32 mouse cellular contexts compared by ENCODE assay signal in genomic region chr8:121593293-121593692, GRCm38 (mm10). TPM values are rescaled to one million over a fixed set of nuclear protein-coding genes. Genes with fewer than 3 reads are reported as not detected.
DNase-seq lines count a peak whose midpoint lies in the region; ATAC-seq and TF ChIP-seq lines count a peak whose summit lies in the region.
"Had no signal": no experiment of that assay in that cellular context is flagged by ENCODE, and none has a peak within 500 bp of the region (broad histone marks: within the 10 kb centered on the region; RNA-seq: fewer than 3 reads in every experiment).

No protein-coding gene starts in this region.

- no peak for TF ChIP-seq POLR2A in heart, adult 2 months (IDR thresholded peaks at IDR 0.05; ENCODE audit: insufficient read depth, low read depth, low read length)

- H3K36me3 ChIP-seq in embryonic facial prominence, embryonic 13.5 days: peaks cover 46% of the 10 kb centered on the region
- H3K36me3 ChIP-seq in embryonic facial prominence, embryonic 10.5 days (replicated peaks): peaks cover 54% of the 10 kb centered on the region
- H3K36me3 ChIP-seq in heart, adult 2 months (ENCODE audit: control insufficient read depth, insufficient read depth, low read length): peaks cover 5% of the 10 kb centered on the region; the same call in 1 of the 2 replicates
- peaks cover 23% of the 10 kb centered on the region for H3K36me3 ChIP-seq in heart, embryonic 16.5 days (ENCODE audit: control insufficient read depth, insufficient read depth)
- peaks cover 15% of the 10 kb centered on the region for H3K36me3 ChIP-seq in heart, embryonic 11.5 days (ENCODE audit: control insufficient read depth, insufficient read depth, low read length)

- WGBS in embryonic facial prominence, embryonic 13.5 days: 87% methylated on average over 5 of the region's 5 CpGs
- 91% methylated on average over 5 of the region's 5 CpGs for WGBS in embryonic facial prominence, embryonic 10.5 days
- WGBS in heart, adult 2 months: 84% methylated on average over 5 of the region's 5 CpGs
- WGBS in heart, embryonic 16.5 days: 88% methylated on average over 5 of the region's 5 CpGs
- WGBS in heart, embryonic 11.5 days (ENCODE audit: insufficient replicate concordance): 89% methylated on average over 5 of the region's 5 CpGs

- H3K9ac ChIP-seq in embryonic facial prominence, embryonic 13.5 days: 0 out of 2 replicates have a peak overlapping the region, but pooled peaks have one; percentile 11
- no peak overlapping the region for H3K9ac ChIP-seq in heart, adult 2 months (ENCODE audit: low read depth, low read length)
- no peak overlapping the region for H3K9ac ChIP-seq in heart, embryonic 16.5 days (ENCODE audit: low read length)
- no peak overlapping the region for H3K9ac ChIP-seq in heart, embryonic 11.5 days (ENCODE audit: low read depth, low read length)
- H3K9ac ChIP-seq: embryonic facial prominence, embryonic 15.5 days; forebrain, postnatal 0 days; hindbrain, embryonic 12.5 days; hindbrain, embryonic 15.5 days had no signal

- H3K79me2 ChIP-seq in heart, adult 2 months (replicated peaks; ENCODE audit: control insufficient read depth, insufficient read depth, low read length): peaks cover 9% of the 10 kb centered on the region

- H3K4me1 ChIP-seq in embryonic facial prominence, embryonic 13.5 days: peaks cover 26% of the 10 kb centered on the region
- H3K4me1 ChIP-seq in embryonic facial prominence, embryonic 10.5 days: peaks cover 31% of the 10 kb centered on the region
- H3K4me1 ChIP-seq in heart, adult 2 months (ENCODE audit: control insufficient read depth, insufficient read depth, low read length): peaks cover 26% of the 10 kb centered on the region
- H3K4me1 ChIP-seq in heart, embryonic 16.5 days (ENCODE audit: control insufficient read depth, insufficient read depth, low read length): peaks cover 21% of the 10 kb centered on the region
- H3K4me1 ChIP-seq in heart, embryonic 11.5 days (ENCODE audit: control insufficient read depth, insufficient read depth, low read length): peaks cover 13% of the 10 kb centered on the region

- no peaks in the 10 kb centered on the region for H3K9me3 ChIP-seq in embryonic facial prominence, embryonic 13.5 days
- no peaks in the 10 kb centered on the region for H3K9me3 ChIP-seq in embryonic facial prominence, embryonic 10.5 days
- no peaks in the 10 kb centered on the region for H3K9me3 ChIP-seq in heart, embryonic 16.5 days (replicated peaks; ENCODE audit: control insufficient read depth, low read length)
- H3K9me3 ChIP-seq in heart, embryonic 11.5 days (replicated peaks; ENCODE audit: control insufficient read depth, low read length): no peaks in the 10 kb centered on the region
- H3K9me3 ChIP-seq: embryonic facial prominence, embryonic 15.5 days; hindbrain, embryonic 12.5 days; hindbrain, embryonic 15.5 days had no signal

- intact Hi-C loops in heart, adult 2 months (cut with DNase I): no loop called here
- intact Hi-C loops in heart, postnatal 10 days (cut with DNase I): no loop called here
- intact Hi-C loops in left cerebral cortex, adult 2 months (cut with DNase I): loop anchor here (10.0 kb wide), 1 partner anchor 312 kb away; the partner anchor contains the start of gene Slc7a5
- intact Hi-C loops in left cerebral cortex, postnatal 4 days (cut with DNase I): no loop called here

- no peak overlapping the region for H3K27ac ChIP-seq in embryonic facial prominence, embryonic 13.5 days
- H3K27ac ChIP-seq in embryonic facial prominence, embryonic 10.5 days (replicated peaks): no peak overlapping the region
- H3K27ac ChIP-seq in heart, adult 2 months: peak overlapping the region; percentile 32; the same call in 1 of the 2 replicates
- H3K27ac ChIP-seq in heart, embryonic 16.5 days (ENCODE audit: low read length): 0 out of 2 replicates have a peak overlapping the region, but pooled peaks have one; percentile 11
- H3K27ac ChIP-seq in heart, embryonic 11.5 days (ENCODE audit: low read depth, low read length): no peak overlapping the region
- 0 out of 2 replicates have a peak overlapping the region, but pooled peaks have one; percentile 6 for H3K27ac ChIP-seq in left cerebral cortex, adult 2 months
- H3K27ac ChIP-seq: embryonic facial prominence, embryonic 15.5 days; hindbrain, embryonic 12.5 days; hindbrain, embryonic 15.5 days had no signal

- H3K4me2 ChIP-seq in embryonic facial prominence, embryonic 13.5 days: no peak overlapping the region
- H3K4me2 ChIP-seq in heart, embryonic 16.5 days (ENCODE audit: low read depth, low read length): no peak overlapping the region
- H3K4me2 ChIP-seq in heart, embryonic 11.5 days: no peak overlapping the region
- H3K4me2 ChIP-seq: embryonic facial prominence, embryonic 15.5 days; hindbrain, embryonic 12.5 days had no signal

- no peak for TF ChIP-seq EP300 in heart, adult 2 months (IDR thresholded peaks at IDR 0.05; ENCODE audit: insufficient read depth, low read depth, low read length)

- H3K4me3 ChIP-seq in embryonic facial prominence, embryonic 13.5 days: 0 out of 2 replicates have a peak overlapping the region, but pooled peaks have one; percentile 1
- H3K4me3 ChIP-seq in embryonic facial prominence, embryonic 10.5 days: no peak overlapping the region
- no peak overlapping the region; the same call in 1 of the 2 replicates for H3K4me3 ChIP-seq in heart, adult 2 months
- no peak overlapping the region for H3K4me3 ChIP-seq in heart, embryonic 16.5 days (ENCODE audit: low read length)
- H3K4me3 ChIP-seq in heart, embryonic 11.5 days (ENCODE audit: low read depth, low read length): no peak overlapping the region
- H3K4me3 ChIP-seq in left cerebral cortex, adult 2 months: no peak overlapping the region
- H3K4me3 ChIP-seq: embryonic facial prominence, embryonic 15.5 days; hindbrain, embryonic 12.5 days; hindbrain, embryonic 15.5 days had no signal

- DNase-seq in embryonic facial prominence, embryonic 10.5 days (ENCODE audit: low spot score): no peak
- peak in 1 of 2 experiments; percentile 20 for DNase-seq in heart, adult 2 months
- no peak for DNase-seq in heart, postnatal 10 days
- DNase-seq in left cerebral cortex, adult 2 months (ENCODE audit: extremely low spot score in 1 of 2, low spot score in 2 of 2): no peak
- no peak for DNase-seq in left cerebral cortex, postnatal 4 days
- DNase-seq: adrenal gland, adult 8-10 months; adrenal gland, postnatal 25 days; cerebellum, adult 11-12 months; cerebellum, adult 8-10 months; cerebellum, postnatal 10 days; cerebellum, postnatal 36 days; embryo, embryonic 11 days; forebrain, postnatal 0 days; gastrocnemius, postnatal 25 days had no signal

- TF ChIP-seq CTCF in heart, adult 2 months (IDR thresholded peaks at IDR 0.05): no peak
- no peak for TF ChIP-seq CTCF in left cerebral cortex, adult 2 months (IDR thresholded peaks at IDR 0.05)

- ATAC-seq in embryonic facial prominence, embryonic 13.5 days (ENCODE audit: insufficient number of reproducible peaks, insufficient read depth, low FRiP score, low TSS enrichment, low read depth): no peak
- ATAC-seq in heart, embryonic 16.5 days (replicated peaks; ENCODE audit: extremely low read depth, insufficient read depth, low FRiP score): no peak
- no peak for ATAC-seq in heart, embryonic 11.5 days (replicated peaks; ENCODE audit: insufficient number of reproducible peaks, low FRiP score, low TSS enrichment)
- ATAC-seq: activated CD4-positive, CD25-positive, alpha-beta regulatory T cell, adult 4 months; forebrain, embryonic 14.5 days; forebrain, postnatal 0 days had no signal

- no peaks in the 10 kb centered on the region for H3K27me3 ChIP-seq in embryonic facial prominence, embryonic 13.5 days
- H3K27me3 ChIP-seq in embryonic facial prominence, embryonic 10.5 days (replicated peaks; ENCODE audit: low read depth, poor library complexity, severe bottlenecking): no peaks in the 10 kb centered on the region
- no peaks in the 10 kb centered on the region for H3K27me3 ChIP-seq in heart, adult 2 months (ENCODE audit: control insufficient read depth, insufficient read depth, low read length)
- no peaks in the 10 kb centered on the region for H3K27me3 ChIP-seq in heart, embryonic 16.5 days (ENCODE audit: control insufficient read depth, insufficient read depth, low read length)
- no peaks in the 10 kb centered on the region for H3K27me3 ChIP-seq in heart, embryonic 11.5 days (ENCODE audit: control insufficient read depth, insufficient read depth, low read length)
- H3K27me3 ChIP-seq: embryonic facial prominence, embryonic 15.5 days; hindbrain, embryonic 12.5 days; hindbrain, embryonic 15.5 days had no signal

RNA-seq across cellular contexts. Expression of gene Map1lc3b, which starts 3.1 kb away (rescaled TPM):
- 206 and 242 TPM in 2 replicates for polyA plus RNA-seq in embryonic facial prominence, embryonic 13.5 days (2015; fragmentation: Nextera tagmentation; extraction: Ambion mirVana)
- polyA plus RNA-seq in embryonic facial prominence, embryonic 10.5 days (2016; fragmentation: Nextera tagmentation; extraction: Ambion mirVana): 199 and 215 TPM in 2 replicates
- 100 to 1,000 TPM; 235 to 277 TPM for total RNA-seq in heart, adult 2 months (2021)
- 129 and 131 TPM in 2 replicates for polyA plus RNA-seq in heart, adult 2 months (2012; rRNA removed)
- 100 to 1,000 TPM; 181 to 187 TPM for total RNA-seq in heart, postnatal 10 days (2021)
- polyA plus RNA-seq in heart, embryonic 16.5 days (2015; fragmentation: Nextera tagmentation; extraction: Ambion mirVana): 203 and 251 TPM in 2 replicates
- polyA plus RNA-seq in heart, embryonic 11.5 days (2014; fragmentation: Nextera tagmentation; extraction: Ambion mirVana): 186 and 199 TPM in 2 replicates
- 100 to 1,000 TPM; 178 to 181 TPM for total RNA-seq in left cerebral cortex, adult 2 months (2021)
- total RNA-seq in left cerebral cortex, postnatal 4 days (2021): 100 to 1,000 TPM; 145 to 167 TPM

RNA-seq across cellular contexts. Expression of gene Fbxo31, which starts 14.7 kb away (rescaled TPM):
- 17.6 and 22.1 TPM in 2 replicates for polyA plus RNA-seq in embryonic facial prominence, embryonic 13.5 days (2015; fragmentation: Nextera tagmentation; extraction: Ambion mirVana)
- 13.9 and 15.0 TPM in 2 replicates for polyA plus RNA-seq in embryonic facial prominence, embryonic 10.5 days (2016; fragmentation: Nextera tagmentation; extraction: Ambion mirVana)
- total RNA-seq in heart, adult 2 months (2021): 100 to 1,000 TPM in 1 of 2 experiments, 10 to 100 TPM in 1; 96.7 to 124 TPM
- 74.4 and 106 TPM in 2 replicates for polyA plus RNA-seq in heart, adult 2 months (2012; rRNA removed)
- 10 to 100 TPM; 30.2 to 51.0 TPM for total RNA-seq in heart, postnatal 10 days (2021)
- polyA plus RNA-seq in heart, embryonic 16.5 days (2015; fragmentation: Nextera tagmentation; extraction: Ambion mirVana): 10.8 and 11.8 TPM in 2 replicates
- 9.5 and 9.7 TPM in 2 replicates for polyA plus RNA-seq in heart, embryonic 11.5 days (2014; fragmentation: Nextera tagmentation; extraction: Ambion mirVana)
- 100 to 1,000 TPM in 1 of 2 experiments, 10 to 100 TPM in 1; 97.8 to 104 TPM for total RNA-seq in left cerebral cortex, adult 2 months (2021)
- 10 to 100 TPM; 64.1 to 67.3 TPM for total RNA-seq in left cerebral cortex, postnatal 4 days (2021)

RNA-seq across cellular contexts. Expression of gene 1700018B08Rik, which starts 49.2 kb away (rescaled TPM):
- not detected in 2 replicates for polyA plus RNA-seq in embryonic facial prominence, embryonic 13.5 days (2015; fragmentation: Nextera tagmentation; extraction: Ambion mirVana)
- polyA plus RNA-seq in embryonic facial prominence, embryonic 10.5 days (2016; fragmentation: Nextera tagmentation; extraction: Ambion mirVana): not detected in 2 replicates
- not detected for total RNA-seq in heart, adult 2 months (2021)
- 0.41 TPM in 1 of 2 replicates, not detected in the other for polyA plus RNA-seq in heart, adult 2 months (2012; rRNA removed)
- total RNA-seq in heart, postnatal 10 days (2021): not detected
- polyA plus RNA-seq in heart, embryonic 16.5 days (2015; fragmentation: Nextera tagmentation; extraction: Ambion mirVana): not detected in 2 replicates
- polyA plus RNA-seq in heart, embryonic 11.5 days (2014; fragmentation: Nextera tagmentation; extraction: Ambion mirVana): 0.24 TPM in 1 of 2 replicates, not detected in the other
- not detected for total RNA-seq in left cerebral cortex, adult 2 months (2021)
- not detected for total RNA-seq in left cerebral cortex, postnatal 4 days (2021)
- total RNA-seq: adrenal gland, adult 8-10 months; adrenal gland, postnatal 25 days; forebrain, postnatal 0 days; gastrocnemius, adult 8-10 months; gastrocnemius, postnatal 25 days; granulocyte monocyte progenitor cell, adult 5-6 weeks; hematopoietic stem cell, adult 5-6 weeks had no signal
- polyA plus RNA-seq: activated CD4-positive, CD25-positive, alpha-beta regulatory T cell, adult 4 months; brain, embryonic 14.5 days; cortical plate, adult 2 months; embryonic facial prominence, embryonic 11.5 days; embryonic facial prominence, embryonic 15.5 days; forebrain, embryonic 11.5 days; forebrain, embryonic 14.5 days; forebrain, postnatal 0 days; frontal cortex, adult 2 months; heart, postnatal 0 days; hindbrain, embryonic 12.5 days; hindbrain, embryonic 15.5 days; intestine, embryonic 14.5 days had no signal

RNA-seq across cellular contexts. Expression of gene Zcchc14, which starts 59.4 kb away (rescaled TPM):
- polyA plus RNA-seq in embryonic facial prominence, embryonic 13.5 days (2015; fragmentation: Nextera tagmentation; extraction: Ambion mirVana): 19.4 and 19.9 TPM in 2 replicates
- polyA plus RNA-seq in embryonic facial prominence, embryonic 10.5 days (2016; fragmentation: Nextera tagmentation; extraction: Ambion mirVana): 15.0 and 17.3 TPM in 2 replicates
- 10 to 100 TPM; 28.5 to 30.0 TPM for total RNA-seq in heart, adult 2 months (2021)
- 17.6 and 22.1 TPM in 2 replicates for polyA plus RNA-seq in heart, adult 2 months (2012; rRNA removed)
- 10 to 100 TPM; 40.5 to 43.3 TPM for total RNA-seq in heart, postnatal 10 days (2021)
- polyA plus RNA-seq in heart, embryonic 16.5 days (2015; fragmentation: Nextera tagmentation; extraction: Ambion mirVana): 7.9 and 8.5 TPM in 2 replicates
- polyA plus RNA-seq in heart, embryonic 11.5 days (2014; fragmentation: Nextera tagmentation; extraction: Ambion mirVana): 11.4 and 14.2 TPM in 2 replicates
- total RNA-seq in left cerebral cortex, adult 2 months (2021): 10 to 100 TPM; 69.6 to 72.8 TPM
- total RNA-seq in left cerebral cortex, postnatal 4 days (2021): 100 to 1,000 TPM; 138 to 140 TPM
- total RNA-seq: granulocyte monocyte progenitor cell, adult 5-6 weeks had no signal

Comparison
In these comparisons a context has a peak if more than half of its experiments do, and no peak if none do; other contexts are left out.
1. H3K27ac ChIP-seq: peak in heart, adult 2 months (single experiment), heart, embryonic 16.5 days (single experiment) and left cerebral cortex, adult 2 months (single experiment); none in embryonic facial prominence, embryonic 13.5 days (single experiment), embryonic facial prominence, embryonic 10.5 days (single experiment) and heart, embryonic 11.5 days (single experiment).